Mouse (Mus musculus) right cerebral cortex, postnatal 4 days (tissue): ENCODE data around the gene Pbx1.

Experiments
- DNase-seq: peaks from one replicate; pipeline ENCODE4 v3.0.0-alpha.2; 2022

The Pbx1 gene

DNA sequence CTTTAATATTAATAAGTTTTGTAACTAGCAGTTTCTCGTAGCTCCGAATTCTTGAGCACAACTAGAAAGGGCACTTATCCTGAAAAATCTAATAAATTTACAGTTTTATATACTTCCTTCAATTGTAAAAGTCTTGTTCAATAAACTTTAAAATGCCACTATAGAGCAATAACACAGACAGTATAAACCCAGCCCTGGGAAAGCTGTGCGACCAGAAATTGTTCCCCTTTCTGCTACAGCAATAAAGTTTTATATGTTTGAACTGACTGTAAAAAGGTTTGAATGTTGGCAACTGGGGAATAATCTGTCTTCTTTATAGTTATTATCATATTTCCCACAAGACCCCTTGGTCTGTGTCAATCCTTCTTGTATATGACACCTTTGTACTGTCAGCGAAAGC is 136.3 kb downstream of the Pbx1 start:
- DNase-seq, result no peak

DNA sequence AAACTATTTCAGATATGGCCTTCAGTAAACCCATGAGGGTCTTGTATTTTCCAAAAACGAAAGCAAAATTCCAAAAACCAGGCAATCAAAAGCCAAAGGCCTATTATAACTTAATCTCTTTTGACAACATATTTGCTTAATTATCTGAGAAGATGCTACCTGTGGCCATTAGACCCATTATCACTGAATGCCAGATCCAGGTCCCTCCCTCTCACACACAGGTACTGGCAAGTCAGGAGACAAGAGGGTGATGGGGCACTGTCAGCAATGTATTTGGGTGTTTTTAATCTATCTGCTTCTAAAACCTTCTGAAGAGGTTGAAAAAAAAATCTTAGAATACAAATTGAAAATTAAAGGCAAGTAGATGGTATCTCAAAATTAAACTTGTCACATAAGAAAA is 138.4 kb downstream of the Pbx1 start:
- no peak for DNase-seq

DNA sequence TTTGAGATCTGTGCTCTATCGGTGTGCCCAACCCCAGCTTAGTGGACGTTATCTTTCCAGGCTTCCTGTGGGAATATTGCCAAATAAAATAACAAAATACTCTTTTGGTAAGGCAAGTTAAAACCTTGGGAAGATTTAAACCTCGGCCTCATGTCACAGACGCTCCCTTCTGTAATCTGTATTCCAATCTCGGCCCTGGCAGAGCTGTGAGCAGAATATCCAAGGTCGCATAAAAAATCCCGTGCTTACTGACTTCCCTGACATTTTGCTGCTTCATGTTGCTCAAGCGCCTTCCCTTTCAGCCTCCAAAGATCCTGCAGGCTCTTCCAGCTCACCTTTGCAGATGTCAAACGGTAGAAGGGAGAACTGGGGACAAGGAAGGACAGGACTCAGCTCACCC is 140.0 kb downstream of the Pbx1 start:
- DNase-seq, result no peak

DNA sequence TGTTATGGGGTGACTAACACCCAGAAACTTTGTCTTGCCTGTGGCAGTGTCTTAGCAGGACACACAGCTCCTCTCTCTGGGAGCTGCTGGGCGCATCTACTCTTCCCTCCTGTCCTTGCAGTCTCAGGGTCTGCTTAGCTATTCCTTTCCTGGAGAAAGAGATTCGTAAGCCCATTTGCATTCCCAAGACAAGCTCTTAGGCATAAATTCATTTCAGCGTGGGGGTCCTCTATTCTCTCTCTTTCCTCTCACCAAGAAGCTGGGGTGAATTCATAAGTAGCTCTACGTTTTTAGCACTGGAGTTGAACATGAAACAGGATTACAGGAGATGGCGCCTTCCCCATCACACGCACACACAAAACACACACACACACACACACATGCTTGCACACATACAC is 140.4 kb downstream of the Pbx1 start:
- DNase-seq, result no peak

DNA sequence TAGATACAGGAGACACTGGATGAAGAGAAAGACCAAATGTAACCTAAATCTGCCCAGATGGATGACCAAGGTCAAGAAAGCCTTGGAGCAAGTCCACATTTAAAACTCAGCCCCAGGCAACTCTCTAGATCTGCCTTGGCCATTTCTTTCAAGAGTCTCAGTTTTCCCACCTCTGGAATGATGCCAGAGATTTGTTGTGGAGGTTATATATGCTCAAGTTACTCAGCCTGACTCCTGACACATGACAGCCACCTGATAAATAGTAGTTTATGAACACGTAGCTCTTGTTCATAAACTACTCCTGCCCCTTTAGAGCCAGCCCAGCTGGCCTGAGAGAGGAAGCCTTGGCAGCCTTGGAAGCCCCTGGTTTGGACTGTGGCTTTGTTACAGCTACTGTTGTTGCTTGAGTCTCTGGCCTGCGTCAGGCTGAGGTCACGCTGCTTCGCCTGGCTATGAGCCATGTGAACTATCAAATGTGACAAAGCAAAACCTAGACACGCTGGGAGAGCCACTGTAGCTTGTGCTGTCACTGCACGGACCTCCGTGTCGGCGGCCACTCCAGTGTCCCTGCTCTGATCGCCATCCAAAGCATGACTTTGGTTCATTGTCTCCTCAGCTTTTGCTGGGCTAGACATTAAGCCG is 140.9 kb downstream of the Pbx1 start:
- DNase-seq, result no peak

DNA sequence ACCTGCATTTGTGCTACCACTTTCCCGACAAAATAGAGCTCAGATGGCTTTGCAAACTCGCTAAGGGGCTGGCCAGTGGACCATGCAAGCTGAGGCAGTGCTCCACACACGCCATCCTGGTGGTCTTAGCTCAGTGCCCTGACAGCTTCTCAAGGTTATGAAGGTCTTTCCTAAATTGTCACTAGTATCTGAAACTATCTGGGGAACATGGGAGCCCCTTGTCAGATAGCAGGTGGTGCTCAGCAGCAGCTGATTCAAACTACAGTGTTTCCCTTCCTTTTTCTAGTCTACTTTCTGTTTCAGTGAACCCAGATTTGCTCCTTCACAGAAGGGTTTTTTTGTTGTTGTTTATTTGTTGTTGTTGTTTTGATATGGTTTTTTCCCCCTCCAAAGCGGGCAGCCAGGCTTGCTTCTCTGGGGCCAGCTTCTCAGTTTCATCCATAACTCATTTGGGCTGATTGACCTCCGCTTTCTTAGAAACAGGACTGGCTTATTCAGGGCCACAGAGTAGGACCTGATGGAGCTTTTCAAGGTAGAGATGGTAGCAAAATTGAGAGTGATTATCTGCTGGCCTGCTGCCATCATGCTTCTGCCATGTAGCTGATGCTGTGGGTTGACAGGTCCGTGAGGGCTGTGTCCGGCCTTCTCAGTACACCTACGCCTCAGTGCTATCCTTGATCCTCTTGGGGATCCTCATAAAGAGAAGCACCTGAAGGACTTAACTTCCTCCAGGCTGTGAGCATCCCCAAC is 141.7 kb downstream of the Pbx1 start:
- DNase-seq, result no peak

DNA sequence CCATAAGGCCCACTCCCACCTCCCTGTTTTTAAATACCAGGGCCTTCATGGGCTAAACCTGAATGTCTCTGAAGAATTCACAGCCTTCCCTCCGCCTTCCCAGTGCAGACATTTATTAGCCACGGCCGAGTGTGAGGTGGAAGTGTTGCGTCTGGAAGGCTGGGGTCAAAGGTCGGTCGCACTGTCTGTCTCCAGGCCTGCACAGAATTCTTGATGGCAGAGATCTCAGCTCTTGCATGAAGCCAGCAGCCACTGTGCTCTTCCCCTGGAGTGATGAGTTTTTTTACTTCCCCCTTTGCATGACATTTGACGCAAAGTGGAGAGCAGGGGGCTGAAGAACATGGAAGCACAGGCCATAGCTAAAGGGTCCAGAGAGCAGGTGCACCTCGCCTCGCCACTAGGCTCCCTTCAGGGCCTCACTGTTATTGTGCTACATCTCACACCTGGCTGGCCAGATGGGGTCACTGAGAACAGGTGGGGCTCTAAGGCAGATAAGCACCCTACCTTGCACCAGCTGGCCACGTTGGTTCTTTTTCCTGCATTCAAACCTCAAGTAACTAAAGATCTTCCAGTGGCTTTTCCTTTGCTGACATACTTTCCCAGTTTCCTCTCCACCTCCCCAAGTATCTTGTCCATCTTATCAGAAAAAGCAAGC is 143.1 kb downstream of the Pbx1 start:
- DNase-seq, result no peak

DNA sequence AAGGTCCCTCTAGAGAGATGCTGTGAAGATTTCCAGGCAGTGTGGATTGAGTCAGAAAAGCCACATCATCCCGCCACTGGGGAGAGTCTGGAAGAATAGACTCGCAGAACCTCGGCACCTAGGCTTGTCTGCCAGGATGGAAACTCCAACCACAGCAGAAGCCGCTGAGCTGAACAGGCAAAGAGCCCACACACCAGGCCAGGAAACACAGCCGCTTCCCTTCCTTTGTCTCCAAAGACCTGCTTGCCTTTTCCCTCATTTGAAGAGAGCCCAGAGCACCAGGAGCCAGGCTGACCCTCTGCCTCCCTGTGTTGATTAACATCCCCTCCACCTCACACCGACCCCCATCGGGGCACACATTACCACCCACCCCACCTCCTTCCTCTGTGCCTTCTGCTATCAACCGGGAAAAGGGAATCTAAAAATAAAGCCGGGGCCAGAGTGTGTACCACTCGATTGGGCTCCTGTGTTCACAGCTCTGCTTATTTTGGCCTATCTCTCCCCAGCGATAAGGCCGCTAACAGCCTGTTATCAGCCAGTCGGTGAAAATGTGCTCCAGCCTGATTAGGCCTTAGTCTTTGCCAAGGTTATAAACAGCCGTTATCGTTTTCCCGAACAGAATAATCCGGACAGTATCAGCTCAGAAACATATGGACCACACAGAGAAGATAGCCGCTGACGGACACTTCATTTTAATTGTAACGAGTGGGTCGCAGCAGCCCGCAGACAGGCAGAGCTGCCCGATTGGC is 144.1 kb downstream of the Pbx1 start:
- peak; percentile 39 for DNase-seq

DNA sequence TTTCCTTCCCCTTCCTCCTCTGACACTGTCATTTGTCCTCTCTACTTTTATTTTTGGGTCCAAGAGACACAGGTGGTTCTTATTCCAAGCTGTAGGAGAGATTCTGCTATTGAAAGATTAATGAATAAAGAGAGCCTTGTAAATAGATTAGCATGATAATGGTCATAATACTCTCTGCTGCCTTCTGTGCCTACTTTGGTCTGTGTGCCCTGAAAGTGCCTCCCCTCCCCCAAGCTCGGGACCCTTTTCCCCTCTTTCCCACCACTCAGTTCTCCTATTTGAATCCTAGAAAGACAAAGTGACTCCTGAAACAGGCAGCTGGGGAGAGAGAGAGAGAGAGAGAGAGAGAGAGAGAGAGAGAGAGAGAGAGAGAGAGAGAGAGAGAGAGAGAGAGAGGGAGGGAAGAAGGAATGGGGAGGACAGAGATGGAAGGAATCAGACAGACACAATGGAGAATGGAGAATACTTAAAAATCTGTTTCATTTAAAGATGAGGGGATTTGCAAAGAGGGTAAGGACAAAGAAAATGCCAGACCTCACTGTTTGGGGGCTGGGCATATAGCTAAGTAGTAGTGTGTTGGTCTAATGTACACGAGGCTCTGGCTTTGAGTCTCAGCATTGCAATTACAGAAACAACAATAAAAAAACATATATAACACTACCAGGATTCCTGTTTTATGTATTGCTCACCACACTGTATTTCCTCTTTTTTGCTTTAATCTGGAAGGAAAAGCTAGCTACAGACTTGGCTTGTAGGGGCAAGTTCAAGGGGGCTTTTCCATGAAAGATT is 145.0 kb downstream of the Pbx1 start:
- DNase-seq, result no peak

DNA sequence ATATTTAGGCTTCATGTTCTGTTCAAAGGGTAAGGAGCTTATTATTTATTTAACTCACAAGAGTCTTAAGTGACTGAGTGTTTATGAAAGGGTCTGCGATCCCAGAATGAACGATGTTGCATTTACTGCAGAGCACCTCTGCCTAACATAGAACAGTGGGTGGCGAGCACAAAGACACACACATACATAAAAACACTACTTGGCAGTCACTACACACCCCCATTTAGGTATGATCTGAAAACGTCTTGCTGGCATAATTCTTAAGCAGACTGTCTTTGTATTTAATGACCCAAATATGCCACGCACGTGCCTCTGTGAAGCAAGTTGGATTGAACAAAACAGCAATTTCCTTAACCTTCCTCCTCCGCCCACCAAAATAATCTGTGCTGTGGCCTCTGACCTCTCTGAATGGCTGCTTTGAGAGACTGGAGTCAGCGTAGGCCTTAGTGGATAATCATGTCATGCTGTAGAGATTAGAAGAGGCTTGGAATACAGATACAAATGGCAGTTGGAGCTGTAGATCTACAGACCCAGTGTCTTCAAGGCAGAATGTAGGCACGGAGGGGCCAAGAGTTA is 147.4 kb downstream of the Pbx1 start:
- no peak for DNase-seq

DNA sequence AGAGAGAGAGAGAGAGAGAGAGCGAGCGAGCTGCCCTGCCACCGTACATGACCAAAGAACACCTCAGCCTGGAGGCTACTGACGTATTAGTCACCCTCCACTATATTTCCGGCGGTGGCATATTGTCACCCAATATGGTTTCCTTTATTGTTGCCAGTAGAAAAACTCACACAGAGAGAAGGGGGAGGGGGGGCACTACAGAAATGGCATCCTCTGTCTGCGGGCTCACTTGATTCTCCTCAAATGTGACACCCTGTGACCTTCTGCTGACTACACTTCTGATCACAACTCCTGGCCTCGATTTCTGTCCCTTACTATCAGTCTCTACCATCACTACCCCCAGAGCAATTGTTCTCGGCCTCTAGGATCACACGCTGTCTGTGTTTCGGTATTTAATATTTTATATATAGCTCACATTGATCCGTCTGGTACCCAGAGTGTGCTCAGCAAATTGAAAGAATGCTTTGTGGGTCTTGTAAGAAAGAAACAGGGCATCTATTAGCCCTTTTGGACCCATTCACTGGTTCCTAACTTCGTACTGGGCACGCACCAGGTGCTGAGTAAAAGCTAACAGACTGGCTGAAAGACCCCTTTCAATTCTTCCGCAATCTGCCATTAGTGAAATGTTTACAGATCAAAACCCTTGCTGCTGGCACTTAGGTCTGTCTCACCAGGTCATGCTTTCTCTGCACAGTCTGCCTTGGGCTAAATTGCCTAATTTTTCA is 148.1 kb downstream of the Pbx1 start:
- no peak for DNase-seq

DNA sequence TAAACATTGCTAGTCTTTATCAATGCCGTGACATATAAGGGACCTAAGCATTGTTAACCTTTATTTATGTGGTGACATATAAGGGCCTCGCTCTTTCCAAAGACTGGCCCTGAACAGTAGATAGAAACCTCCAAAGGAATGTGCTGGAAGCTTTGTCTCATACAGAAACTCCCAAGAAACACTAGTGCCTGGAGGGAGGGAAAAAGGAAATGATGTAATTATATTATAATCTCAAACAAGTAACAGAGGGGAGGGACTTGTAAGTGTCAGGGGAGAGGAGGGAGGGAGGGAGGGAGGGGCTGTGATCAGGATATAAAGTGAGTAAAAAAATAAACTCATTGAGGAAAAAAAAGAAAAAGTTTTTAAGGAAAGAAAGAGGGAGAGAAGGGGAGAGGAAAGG is 148.6 kb downstream of the Pbx1 start:
- no peak for DNase-seq

DNA sequence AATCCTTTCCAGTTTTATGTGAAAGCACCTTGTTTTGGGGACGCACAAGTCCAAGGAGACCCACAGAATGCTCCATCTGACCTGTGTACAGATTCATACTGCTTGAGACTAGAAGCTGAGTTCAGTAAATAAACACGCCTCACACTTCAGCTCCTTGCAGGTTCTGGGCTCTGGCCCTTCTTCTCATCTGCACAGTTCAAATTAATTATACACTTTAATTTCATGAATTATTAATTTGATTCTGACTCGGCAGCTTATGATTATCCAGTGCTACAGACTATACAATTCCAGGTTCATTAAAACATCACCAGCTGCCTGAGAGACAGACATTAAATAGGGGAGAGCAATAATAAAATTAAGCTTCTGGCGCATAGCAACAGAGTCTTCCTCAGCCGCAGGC is 156.4 kb downstream of the Pbx1 start:
- DNase-seq, result no peak

DNA sequence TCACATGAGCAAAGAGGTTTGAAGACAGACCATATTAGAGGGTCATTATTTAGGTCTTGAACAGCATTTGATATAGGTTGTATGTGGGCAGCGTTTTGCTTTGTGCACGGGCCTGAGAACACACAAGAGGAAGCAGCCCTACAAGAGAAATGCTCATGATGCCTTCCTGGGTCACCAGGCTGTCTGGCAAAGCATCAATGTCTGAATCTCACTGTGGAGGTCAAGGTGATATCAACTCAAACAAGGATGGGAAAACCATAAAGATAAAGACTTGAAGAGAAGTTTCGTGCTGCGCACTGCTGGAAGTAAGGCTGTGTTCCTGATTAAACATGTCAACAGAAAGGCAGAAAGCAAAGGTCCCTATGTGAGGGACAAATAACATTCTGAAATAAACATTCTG is 157.8 kb downstream of the Pbx1 start:
- no peak for DNase-seq

DNA sequence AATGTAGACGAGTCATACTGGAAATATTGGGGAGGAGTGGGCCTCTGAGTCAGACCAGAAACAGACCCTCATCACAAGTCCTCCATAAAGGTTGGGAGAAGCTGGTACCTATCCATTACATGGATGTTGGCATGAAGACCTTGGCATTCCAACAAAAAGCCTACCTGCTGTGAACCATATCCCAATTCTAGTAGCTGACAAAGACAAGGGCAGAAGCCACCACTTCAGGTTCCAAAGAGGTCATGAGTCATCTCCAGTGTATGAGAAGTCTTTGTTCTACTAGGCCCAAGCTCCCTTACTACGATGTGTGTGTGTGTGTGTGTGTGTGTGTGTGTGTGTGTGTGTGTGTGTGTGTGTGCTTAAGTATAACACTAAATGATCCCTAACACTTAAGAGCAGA is 160.0 kb downstream of the Pbx1 start:
- no peak for DNase-seq

DNA sequence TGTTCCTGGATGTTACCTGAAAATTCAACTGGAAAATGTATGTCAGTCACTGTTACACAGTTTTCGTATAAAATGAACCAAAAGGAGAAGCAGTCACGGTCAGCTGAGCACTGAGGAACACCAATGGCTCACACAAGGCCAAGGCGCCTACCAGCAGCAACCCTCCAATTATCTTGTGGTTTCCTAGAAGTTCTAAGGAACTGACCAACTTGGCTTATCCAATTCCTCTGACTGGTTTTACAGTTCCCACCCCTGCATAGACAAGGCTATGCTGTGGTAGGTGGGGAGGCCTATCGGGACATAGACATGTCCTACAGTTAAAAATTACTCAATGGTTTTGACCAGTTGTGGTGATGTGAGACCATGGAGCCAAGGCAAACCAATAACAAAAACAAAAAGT is 160.9 kb downstream of the Pbx1 start:
- DNase-seq, result no peak

DNA sequence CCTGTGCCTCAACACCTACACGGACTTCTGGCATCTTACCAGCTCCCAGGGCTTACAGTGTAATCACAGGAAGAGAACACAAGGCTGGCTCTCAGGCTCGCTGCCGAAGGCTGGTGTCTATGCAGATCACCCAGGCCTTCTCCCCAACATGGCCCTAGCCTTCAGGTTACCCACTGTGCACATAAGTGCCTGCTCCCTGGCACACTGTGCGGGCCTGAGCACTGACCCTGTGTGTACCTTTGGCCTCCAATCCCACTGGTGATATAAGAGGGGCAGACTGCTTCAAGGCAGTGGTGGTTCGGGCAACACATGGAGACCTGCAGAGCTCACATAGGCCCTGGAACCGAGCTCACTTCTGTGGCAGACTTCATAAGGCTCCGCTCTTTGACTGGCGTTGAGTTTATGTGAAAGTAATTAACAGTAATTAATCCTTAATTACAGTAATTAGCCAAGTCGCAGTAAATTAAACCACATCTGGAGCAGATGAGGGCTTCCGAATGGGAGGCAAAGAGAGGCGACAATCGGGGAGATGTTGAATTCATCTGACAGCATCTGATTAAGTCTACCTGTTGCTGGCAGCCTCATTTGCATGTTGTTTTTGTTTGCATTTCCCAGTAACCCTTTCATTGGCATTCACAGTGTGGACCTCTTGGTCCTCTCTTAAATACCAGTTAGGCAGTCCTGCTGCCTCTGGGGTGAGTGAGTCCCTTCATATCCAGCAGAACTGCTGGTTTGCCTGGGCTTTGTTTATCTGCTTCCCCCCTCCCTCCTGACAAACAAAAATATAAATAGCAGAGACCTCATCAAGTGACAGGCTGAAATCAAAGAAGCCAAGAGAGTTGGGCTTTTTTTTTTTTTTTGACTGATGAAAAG is 163.1 kb downstream of the Pbx1 start:
- DNase-seq, result no peak

DNA sequence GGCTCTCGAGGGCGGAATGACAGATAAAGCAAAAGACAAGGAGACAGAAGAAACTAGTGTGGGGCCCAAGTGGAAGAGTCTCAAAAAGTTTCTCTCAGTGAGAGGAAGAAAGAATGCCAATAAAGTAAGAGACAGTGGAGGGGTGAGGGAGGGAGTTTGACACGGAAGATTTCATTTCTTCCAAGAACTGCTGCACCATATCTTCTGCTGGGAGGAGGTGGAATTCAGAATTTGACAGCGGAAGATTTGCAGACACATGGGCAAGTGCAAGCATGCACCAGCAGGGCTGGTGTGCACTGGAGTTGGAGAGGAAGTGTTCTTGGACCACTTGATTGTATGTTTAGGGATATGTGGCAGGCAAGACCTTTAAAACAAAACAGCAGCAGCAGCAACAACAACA is 163.8 kb downstream of the Pbx1 start:
- DNase-seq, result no peak

DNA sequence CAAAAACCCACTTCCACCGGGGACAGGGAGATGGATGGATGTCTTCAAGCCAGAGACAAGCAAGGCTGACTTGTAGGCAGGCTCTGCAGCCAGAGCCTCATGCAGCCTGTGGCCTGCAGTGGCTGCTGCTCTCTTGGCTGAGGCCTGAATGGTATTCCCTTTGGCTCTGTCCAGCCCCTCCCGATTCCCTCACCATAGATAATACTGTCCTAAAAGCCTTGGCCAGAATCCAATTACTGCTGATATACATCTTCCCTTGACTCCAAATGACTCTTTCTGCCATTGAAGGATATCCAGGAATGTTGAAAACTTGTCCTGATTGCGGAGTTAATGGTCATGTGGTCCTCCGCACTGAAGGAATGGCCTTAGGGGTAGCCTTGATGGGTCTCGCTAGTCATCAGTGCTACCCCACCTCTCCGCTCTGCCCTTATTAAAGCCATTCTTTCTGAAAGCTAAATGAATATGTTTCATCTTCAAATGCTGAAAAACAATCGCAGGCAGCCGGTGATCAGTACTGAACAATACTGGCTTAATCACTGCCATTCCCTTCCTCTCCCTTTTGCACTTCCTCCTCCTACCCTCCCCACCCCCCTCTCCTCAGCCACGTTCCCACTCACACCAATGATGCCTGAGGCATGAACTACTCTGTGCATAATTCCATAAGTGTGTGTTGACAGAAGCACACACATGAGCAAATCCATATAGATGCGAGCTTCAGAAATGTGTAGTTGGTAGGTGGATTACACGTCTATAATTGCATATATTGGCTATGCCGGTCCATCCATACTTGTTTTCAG is 166.3 kb downstream of the Pbx1 start:
- DNase-seq, result no peak

DNA sequence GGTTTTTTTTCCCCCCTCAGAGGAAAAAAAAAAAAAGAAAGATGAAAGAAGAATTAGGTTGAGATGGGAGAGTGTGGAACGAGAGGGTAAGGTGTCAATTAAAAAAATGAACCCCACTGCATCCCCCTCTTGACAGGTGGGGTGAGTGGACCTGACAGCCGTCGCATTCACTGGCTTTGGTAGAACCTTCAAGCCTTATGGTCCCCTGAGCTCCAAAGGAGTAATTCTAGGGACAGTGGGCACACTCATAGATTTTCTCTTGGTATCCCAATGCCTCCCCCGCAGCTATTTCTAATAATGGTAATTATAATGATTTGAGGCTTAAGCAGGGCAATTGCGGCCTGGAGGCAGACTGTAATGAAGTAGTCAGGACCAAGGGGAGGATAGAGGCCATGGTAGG is 167.0 kb downstream of the Pbx1 start:
- no peak for DNase-seq
